Mouse (Mus musculus) midbrain, embryonic 13.5 days (tissue): ENCODE measurements at regions not wholly inside any gene's neighbourhood (a gene's known extent, or its start where the extent isn't known, plus 50 kb on each side); places are given as distances from the start of the nearest gene placed in this dataset.

ENCODE experiments used
- ATAC-seq: fragments of 200-750 bp; cut with Nextera tagmentation; 2 replicates; pipeline ENCODE4 v1.8.0; 2017; ENCODE audit warnings: mild to moderate bottlenecking, moderate TSS enrichment, moderate library complexity
- H3K27ac ChIP-seq: fragments of 300-500 bp; sonication (generic); 2 replicates; pipeline ENCODE4 v1.5.1; 2015; ENCODE audit warnings: inconsistent platforms, mild to moderate bottlenecking, moderate library complexity
- H3K27me3 ChIP-seq: fragments of 300-500 bp; sonication (generic); 2 replicates; pipeline ENCODE4 v1.6.1; 2015; ENCODE audit warnings: mild to moderate bottlenecking, inconsistent platforms
- H3K36me3 ChIP-seq: fragments of 300-500 bp; sonication (generic); 2 replicates; pipeline ENCODE4 v1.6.1; 2015; ENCODE audit warnings: mild to moderate bottlenecking, inconsistent platforms
- H3K4me1 ChIP-seq: fragments of 300-500 bp; sonication (generic); replicated peaks from 2 replicates; pipeline ENCODE4 v1.6.1; 2015; ENCODE audit warnings: inconsistent platforms
- H3K4me2 ChIP-seq: fragments of 300-500 bp; sonication (generic); replicated peaks from 2 replicates; pipeline ENCODE4 v1.6.1; 2015; ENCODE audit warnings: moderate library complexity, mild to moderate bottlenecking, inconsistent platforms
- H3K4me3 ChIP-seq: fragments of 300-500 bp; sonication (generic); replicated peaks from 2 replicates; pipeline ENCODE4 v1.5.1; 2015; ENCODE audit warnings: mild to moderate bottlenecking, inconsistent platforms
- H3K9ac ChIP-seq: fragments of 300-500 bp; sonication (generic); replicated peaks from 2 replicates; pipeline ENCODE4 v1.6.1; 2015; ENCODE audit warnings: mild to moderate bottlenecking, inconsistent platforms
- H3K9me3 ChIP-seq: fragments of 300-500 bp; sonication (generic); 2 replicates; pipeline ENCODE4 v1.6.1; 2016; ENCODE audit warnings: mild to moderate bottlenecking, inconsistent platforms
- WGBS: fragments of 180-500 bp; shearing (Covaris S2); methylation state at CpG from one replicate; pipeline ENCODE4 v1.1.7; 2015; 5-methylcytosine and 5-hydroxymethylcytosine counted together

DNA sequence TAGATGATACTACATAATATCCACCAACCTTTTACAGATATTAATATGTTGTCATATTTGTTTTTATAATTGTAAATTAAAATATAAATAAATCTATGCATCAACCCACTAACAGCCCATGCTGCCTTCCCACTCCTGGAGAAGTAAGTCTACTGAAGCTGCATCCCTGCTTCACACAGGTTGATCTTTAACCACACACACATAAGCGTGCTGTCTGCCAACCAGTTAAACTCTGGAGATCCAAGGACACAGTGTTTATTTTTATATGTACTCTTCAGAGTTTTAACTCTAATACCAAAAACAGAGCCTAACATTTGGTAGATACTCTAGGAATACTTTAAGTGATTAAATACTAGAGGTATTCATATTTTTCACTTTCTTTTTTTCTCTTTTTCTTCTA, 133.9 kb upstream of the Ahr start:
- Histone ChIP-seq H3K4me2 (no peak overlapping the region), H3K27me3 (no peaks in the 10 kb centered on the region), H3K9ac (no peak overlapping the region), H3K27ac (no peak overlapping the region), H3K9me3 (no peaks in the 10 kb centered on the region), H3K36me3 (no peaks in the 10 kb centered on the region), H3K4me3 (no peak overlapping the region), H3K4me1 (no peaks in the 10 kb centered on the region)
- no peak for ATAC-seq
- 91% methylated on average over 1 of the region's 1 CpGs for WGBS

DNA sequence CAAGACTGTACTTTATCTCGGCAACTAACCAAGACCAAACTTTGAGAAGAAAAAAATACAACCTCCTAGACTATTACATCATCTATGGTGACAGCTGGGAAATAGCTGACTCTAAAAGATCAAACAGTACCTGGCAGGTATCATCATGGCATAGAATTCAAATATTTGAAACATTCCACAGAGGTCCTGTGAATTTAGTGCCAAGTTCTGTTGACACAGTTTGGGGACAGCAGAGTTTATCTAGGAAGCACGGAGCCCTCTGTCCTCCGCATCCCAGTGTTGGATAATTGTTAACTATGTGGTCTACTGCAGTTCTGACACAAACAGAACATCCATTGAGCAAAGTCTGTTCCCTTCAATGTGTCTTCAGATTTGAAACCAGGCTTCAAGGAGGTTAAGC, 132.9 kb upstream of the Ahr start:
- H3K4me3 ChIP-seq = no peak overlapping the region
- no peaks in the 10 kb centered on the region for H3K27me3 ChIP-seq
- H3K36me3 ChIP-seq = no peaks in the 10 kb centered on the region
- ATAC-seq = no peak
- H3K4me2 ChIP-seq = no peak overlapping the region
- H3K27ac ChIP-seq = no peak overlapping the region
- no peaks in the 10 kb centered on the region for H3K9me3 ChIP-seq
- no peak overlapping the region for H3K9ac ChIP-seq
- H3K4me1 ChIP-seq = no peaks in the 10 kb centered on the region
- 95% methylated on average over 3 of the region's 3 CpGs for WGBS

DNA sequence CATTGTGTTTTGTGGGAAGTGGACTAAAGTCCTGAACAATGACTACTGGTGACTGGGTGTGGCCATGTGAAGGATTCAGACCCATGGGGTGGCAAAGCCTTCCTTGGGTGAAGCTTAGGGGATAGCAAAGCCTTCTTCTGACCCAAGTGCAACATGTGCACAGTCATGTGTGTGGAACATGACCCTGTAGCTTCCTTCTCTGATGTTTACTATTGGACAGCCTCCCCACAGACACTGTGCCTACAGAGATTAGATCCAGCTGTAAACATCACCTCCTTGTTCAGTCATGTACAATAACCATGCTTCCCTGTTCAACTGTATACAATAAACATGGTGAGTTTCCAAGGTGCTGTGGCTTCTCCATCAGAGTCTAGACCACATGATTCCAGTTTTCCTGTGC, 132.4 kb upstream of the Ahr start:
- no peak for ATAC-seq
- no peak overlapping the region for H3K9ac ChIP-seq
- no peak overlapping the region for H3K27ac ChIP-seq
- H3K9me3 ChIP-seq = no peaks in the 10 kb centered on the region
- no peaks in the 10 kb centered on the region for H3K27me3 ChIP-seq
- no peak overlapping the region for H3K4me2 ChIP-seq
- no peak overlapping the region for H3K4me3 ChIP-seq
- H3K4me1 ChIP-seq = no peaks in the 10 kb centered on the region
- H3K36me3 ChIP-seq = no peaks in the 10 kb centered on the region

DNA sequence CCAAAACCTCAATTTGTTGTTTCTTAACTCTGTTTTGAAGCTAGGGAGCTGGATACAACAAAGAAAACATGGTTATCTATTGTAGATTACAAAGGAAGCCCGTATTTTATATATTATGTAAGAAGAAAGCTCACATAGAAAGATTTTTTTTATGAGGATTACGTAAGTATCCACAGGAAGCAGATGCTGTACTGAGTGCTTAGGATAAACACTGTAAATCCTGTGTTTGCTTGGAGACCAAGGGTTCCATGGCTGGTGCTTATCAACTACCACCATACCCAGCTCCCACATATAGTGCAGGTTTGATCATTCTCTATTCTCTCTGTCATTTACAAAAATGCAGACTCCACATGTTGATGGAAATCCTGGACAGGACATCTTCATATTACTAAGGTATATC, 131.2 kb upstream of the Ahr start:
- WGBS = 79% methylated on average over 2 of the region's 2 CpGs
- no peak for ATAC-seq

DNA sequence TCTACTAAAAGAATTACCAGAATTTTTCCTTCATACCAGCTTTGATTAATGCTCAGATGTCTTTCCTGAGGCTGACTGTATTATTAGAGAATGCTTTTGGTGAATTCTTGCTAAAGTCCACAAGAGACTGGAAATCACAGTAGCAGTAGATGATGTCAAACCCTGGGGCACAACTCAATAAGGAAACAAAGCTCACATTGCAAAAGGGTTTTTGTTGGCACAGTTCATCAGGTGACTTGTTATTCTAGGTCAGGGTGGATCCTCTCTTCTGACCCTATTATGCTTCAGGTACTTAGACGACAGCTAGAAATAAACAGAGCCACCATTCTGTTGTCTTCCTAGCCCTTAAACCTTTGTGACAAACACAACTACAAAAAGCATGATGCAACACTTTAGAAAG, 128.2 kb upstream of the Ahr start:
- H3K4me2 ChIP-seq = no peak overlapping the region
- 95% methylated on average over 1 of the region's 1 CpGs for WGBS
- H3K4me1 ChIP-seq = no peaks in the 10 kb centered on the region
- no peak for ATAC-seq
- H3K36me3 ChIP-seq = no peaks in the 10 kb centered on the region
- H3K27ac ChIP-seq = no peak overlapping the region
- no peak overlapping the region for H3K4me3 ChIP-seq
- no peak overlapping the region for H3K9ac ChIP-seq
- no peaks in the 10 kb centered on the region for H3K27me3 ChIP-seq
- H3K9me3 ChIP-seq = no peaks in the 10 kb centered on the region

More for the DNA sequence above, 131.2 kb upstream of the Ahr start:
- Histone ChIP-seq H3K4me2 (no peak overlapping the region), H3K36me3 (no peaks in the 10 kb centered on the region), H3K27me3 (no peaks in the 10 kb centered on the region), H3K4me1 (no peaks in the 10 kb centered on the region), H3K27ac (no peak overlapping the region), H3K4me3 (no peak overlapping the region), H3K9me3 (no peaks in the 10 kb centered on the region), H3K9ac (no peak overlapping the region)

- Histone ChIP-seq H3K36me3 (no peaks in the 10 kb centered on the region), H3K27ac (no peak overlapping the region), H3K4me3 (no peak overlapping the region), H3K9me3 (no peaks in the 10 kb centered on the region), H3K4me1 (no peaks in the 10 kb centered on the region), H3K4me2 (no peak overlapping the region), H3K27me3 (no peaks in the 10 kb centered on the region), H3K9ac (no peak overlapping the region)
- 86% methylated on average over 3 of the region's 3 CpGs for WGBS
- ATAC-seq = no peak
Observed at GRCm38 (mm10) chr12:35656563-35656962, 121.7 kb upstream of the Ahr start.

GRCm38 (mm10) chr12:35649772-35650171, 114.9 kb upstream of the Ahr start:
- no peak for ATAC-seq
- no peaks in the 10 kb centered on the region for H3K9me3 ChIP-seq
- H3K9ac ChIP-seq = no peak overlapping the region
- no peak overlapping the region for H3K27ac ChIP-seq
- 95% methylated on average over 3 of the region's 3 CpGs for WGBS
- H3K4me1 ChIP-seq = no peaks in the 10 kb centered on the region
- H3K4me3 ChIP-seq = no peak overlapping the region
- H3K36me3 ChIP-seq = no peaks in the 10 kb centered on the region
- no peak overlapping the region for H3K4me2 ChIP-seq
- H3K27me3 ChIP-seq = no peaks in the 10 kb centered on the region

GRCm38 (mm10) chr12:35642473-35642872, 107.6 kb upstream of the Ahr start:
- ATAC-seq = no peak
- H3K27me3 ChIP-seq = no peaks in the 10 kb centered on the region
- H3K9ac ChIP-seq = no peak overlapping the region
- H3K4me2 ChIP-seq = no peak overlapping the region
- no peaks in the 10 kb centered on the region for H3K4me1 ChIP-seq
- no peaks in the 10 kb centered on the region for H3K9me3 ChIP-seq
- H3K4me3 ChIP-seq = no peak overlapping the region
- no peaks in the 10 kb centered on the region for H3K36me3 ChIP-seq
- H3K27ac ChIP-seq = no peak overlapping the region

- WGBS = 36% methylated on average over 1 of the region's 1 CpGs
- Histone ChIP-seq H3K9ac (no peak overlapping the region), H3K4me2 (no peak overlapping the region), H3K4me1 (no peaks in the 10 kb centered on the region), H3K27me3 (no peaks in the 10 kb centered on the region), H3K4me3 (no peak overlapping the region), H3K27ac (no peak overlapping the region), H3K36me3 (no peaks in the 10 kb centered on the region), H3K9me3 (no peaks in the 10 kb centered on the region)
- no peak for ATAC-seq
Observed at GRCm38 (mm10) chr12:35641741-35642140, 106.9 kb upstream of the Ahr start.

GRCm38 (mm10) chr12:35640911-35641345, 106.1 kb upstream of the Ahr start:
- Histone ChIP-seq H3K4me3 (no peak overlapping the region), H3K4me1 (no peaks in the 10 kb centered on the region), H3K27me3 (no peaks in the 10 kb centered on the region), H3K9me3 (no peaks in the 10 kb centered on the region), H3K36me3 (no peaks in the 10 kb centered on the region), H3K4me2 (no peak overlapping the region), H3K9ac (no peak overlapping the region), H3K27ac (no peak overlapping the region)
- WGBS = 67% methylated on average over 3 of the region's 3 CpGs
- no peak for ATAC-seq

DNA sequence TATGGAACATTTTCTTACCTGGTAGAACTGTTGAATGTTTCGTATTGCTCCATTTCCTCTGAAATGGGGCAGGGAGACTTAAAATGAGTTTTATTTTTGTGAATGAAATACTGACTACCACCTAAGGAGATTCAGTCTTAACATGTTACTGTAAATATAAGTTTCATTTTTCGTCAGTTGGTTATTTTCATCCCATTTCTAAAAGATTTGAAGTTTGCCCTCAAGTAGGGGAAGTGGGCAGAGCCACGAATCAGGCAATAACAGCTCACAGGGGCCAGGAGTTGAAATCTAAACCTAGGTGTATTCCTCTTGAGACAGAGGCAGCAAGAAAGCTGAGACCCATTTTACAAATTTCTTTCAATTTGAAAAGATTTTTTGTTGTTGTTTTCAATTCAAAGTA, 88.6 kb upstream of the Ahr start:
- Histone ChIP-seq H3K9me3 (no peaks in the 10 kb centered on the region), H3K27me3 (no peaks in the 10 kb centered on the region), H3K4me3 (no peak overlapping the region), H3K27ac (no peak overlapping the region), H3K4me1 (no peaks in the 10 kb centered on the region), H3K9ac (no peak overlapping the region), H3K4me2 (no peak overlapping the region), H3K36me3 (no peaks in the 10 kb centered on the region)
- WGBS = 85% methylated on average over 3 of the region's 3 CpGs
- no peak for ATAC-seq

- 84% methylated on average over 4 of the region's 4 CpGs for WGBS
- Histone ChIP-seq H3K27ac (no peak overlapping the region), H3K27me3 (no peaks in the 10 kb centered on the region), H3K4me3 (no peak overlapping the region), H3K9ac (no peak overlapping the region), H3K9me3 (no peaks in the 10 kb centered on the region), H3K4me1 (no peaks in the 10 kb centered on the region), H3K36me3 (no peaks in the 10 kb centered on the region), H3K4me2 (no peak overlapping the region)
- no peak for ATAC-seq
Observed at GRCm38 (mm10) chr12:35614885-35615284, 80.0 kb upstream of the Ahr start.

- no peak overlapping the region for H3K4me2 ChIP-seq
- 87% methylated on average over 1 of the region's 1 CpGs for WGBS
- no peaks in the 10 kb centered on the region for H3K4me1 ChIP-seq
- no peaks in the 10 kb centered on the region for H3K27me3 ChIP-seq
- H3K4me3 ChIP-seq = no peak overlapping the region
- no peak overlapping the region for H3K27ac ChIP-seq
- H3K36me3 ChIP-seq = no peaks in the 10 kb centered on the region
- ATAC-seq = no peak
- H3K9me3 ChIP-seq = no peaks in the 10 kb centered on the region
- H3K9ac ChIP-seq = no peak overlapping the region
Observed at GRCm38 (mm10) chr12:35607652-35608051, 72.8 kb upstream of the Ahr start.
